Mouse (Mus musculus): ENCODE measurements around the gene Serpind1.

Gene Serpind1

DNA sequence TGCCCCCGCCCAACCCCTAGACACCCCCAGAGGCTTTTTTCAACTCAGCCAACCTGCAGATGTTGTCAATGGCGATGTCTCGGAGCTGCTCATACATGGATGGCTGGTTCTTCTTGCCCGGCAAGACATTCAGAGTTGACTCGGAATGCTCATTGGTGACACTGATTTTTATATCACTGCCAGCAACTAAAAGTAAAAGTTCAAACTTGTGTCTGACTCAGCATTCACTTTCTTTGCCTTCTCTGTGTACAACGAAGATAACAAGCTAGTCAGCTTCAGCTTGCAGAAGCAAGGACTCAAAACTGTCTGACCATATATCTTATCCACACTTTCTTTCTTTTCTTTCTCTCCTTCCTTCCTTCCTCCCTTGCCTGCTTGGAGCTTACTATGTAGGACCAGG, 24.9 kb downstream of the Serpind1 start:
- no peak for DNase-seq

DNA sequence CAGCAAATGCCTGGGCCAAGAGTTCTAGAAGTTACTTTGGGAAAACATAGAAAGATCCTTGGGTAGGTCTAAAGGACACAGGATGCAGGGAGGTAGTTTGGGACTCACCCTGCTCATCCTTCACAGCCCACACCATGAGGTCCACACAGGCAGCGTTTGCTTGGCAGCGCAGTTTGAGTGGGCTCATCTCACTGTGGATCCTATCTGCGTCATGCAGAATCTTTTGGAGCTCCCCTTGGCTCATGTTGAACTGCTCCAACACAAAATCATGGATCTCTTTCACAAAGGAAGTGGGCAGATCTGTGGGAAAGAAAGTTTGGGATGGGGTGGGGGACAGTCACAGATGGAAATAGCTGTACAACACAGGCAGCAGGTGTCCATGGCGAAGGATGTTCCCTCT, 27.6 kb downstream of the Serpind1 start:
- no peak for DNase-seq

- no peak for DNase-seq
Measured at GRCm38 (mm10) chr16:17382306-17382705, 51.1 kb downstream of the Serpind1 start.

DNA sequence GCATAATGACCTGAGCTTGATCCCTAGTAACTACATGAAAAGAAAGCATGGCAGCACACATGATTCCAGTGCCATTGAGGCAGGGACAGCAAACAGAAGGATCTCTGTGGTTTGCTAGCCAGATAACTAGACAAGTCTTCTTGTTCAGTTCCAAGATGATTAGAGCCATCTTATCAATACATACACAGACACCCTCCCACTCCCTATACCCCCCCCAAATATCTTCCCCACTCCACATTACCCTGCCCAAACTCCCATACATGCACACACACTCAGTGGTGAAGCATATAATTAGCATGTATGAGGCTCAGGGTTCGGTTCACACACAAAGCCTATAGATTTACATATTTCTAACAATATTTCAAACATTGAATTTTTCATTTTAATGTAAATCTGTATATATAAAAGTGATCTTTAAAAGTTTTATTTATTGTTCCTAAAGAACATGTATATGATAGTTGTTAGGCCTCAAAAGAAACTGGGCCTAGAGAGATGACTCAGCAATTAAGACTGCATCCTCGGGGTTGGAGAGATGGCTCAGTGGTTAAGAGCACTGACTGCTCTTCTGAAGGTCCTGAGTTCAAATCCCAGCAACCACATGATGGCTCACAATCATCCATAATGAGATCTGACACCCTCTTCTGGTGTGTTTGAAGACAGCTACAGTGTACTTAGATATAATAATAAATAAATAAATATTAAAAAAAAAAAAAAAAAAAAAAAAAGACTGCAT, 52.6 kb downstream of the Serpind1 start:
- no peak for DNase-seq

GRCm38 (mm10) chr16:17392784-17393183, 61.6 kb downstream of the Serpind1 start:
- no peak for DNase-seq

Data from thymus, postnatal 36 days (tissue).